ENCODE assay signal across 9 mouse cellular contexts in the genomic region with DNA sequence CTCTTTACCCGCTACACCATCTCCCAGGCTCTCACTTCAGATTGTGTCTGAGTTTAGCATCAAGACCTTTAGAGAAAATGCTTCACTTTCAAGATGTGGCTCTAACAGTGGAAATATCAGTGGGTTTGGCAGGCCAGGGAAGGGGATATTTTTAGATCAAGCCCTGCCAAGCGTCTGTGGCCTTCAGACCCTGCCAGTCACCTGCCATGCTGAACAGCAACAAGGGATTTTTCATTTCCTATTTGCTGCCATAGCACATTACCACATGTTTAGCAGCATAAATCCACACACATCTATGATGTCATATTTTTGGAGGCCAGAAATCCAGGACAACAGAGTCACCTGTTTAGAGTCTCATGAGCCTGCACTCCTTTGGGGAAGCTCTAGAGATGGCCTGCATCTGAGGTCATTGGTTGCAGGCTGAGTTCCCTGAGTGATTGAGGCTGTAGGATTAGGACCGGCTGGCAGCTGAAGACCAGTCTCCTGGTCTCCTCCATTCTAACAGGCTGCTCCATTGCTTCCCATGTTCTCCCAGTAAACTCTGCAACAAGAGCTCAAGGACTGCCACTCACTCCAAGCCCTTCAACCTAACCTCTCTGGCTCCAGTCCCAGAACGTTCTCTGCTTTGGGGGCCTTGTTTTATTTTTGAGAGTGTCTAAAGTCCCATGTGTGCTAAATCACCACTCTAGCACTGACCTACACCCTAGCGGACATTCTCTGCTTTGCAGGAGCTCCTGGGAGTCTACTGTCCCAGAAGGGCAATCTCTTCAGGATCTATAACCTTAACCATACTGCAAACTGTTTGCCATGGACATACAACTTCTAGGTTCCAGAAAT. TPM values are rescaled to one million over a fixed set of nuclear protein-coding genes. Genes with fewer than 3 reads are reported as not detected.
A peak's percentile ranks its signal among the peaks of the same experiment; 100 is the strongest.
DNase-seq lines count a peak whose midpoint lies in the region; ATAC-seq and TF ChIP-seq lines count a peak whose summit lies in the region.
"Had no signal": no experiment of that assay in that cellular context is flagged by ENCODE, and none has a peak within 500 bp of the region (broad histone marks: within the 10 kb centered on the region; RNA-seq: fewer than 3 reads in every experiment).

No protein-coding gene starts in this region.

- H3K9ac ChIP-seq in liver, embryonic 14.5 days (replicated peaks): no peak overlapping the region
- H3K9ac ChIP-seq in liver, embryonic 12.5 days: no peak overlapping the region
- no peak overlapping the region for H3K9ac ChIP-seq in heart, postnatal 0 days (replicated peaks; ENCODE audit: low read depth, low read length)

- no peak overlapping the region for H3K4me2 ChIP-seq in liver, embryonic 14.5 days (ENCODE audit: low read depth)
- H3K4me2 ChIP-seq in liver, embryonic 12.5 days: no peak overlapping the region
- H3K4me2 ChIP-seq in heart, postnatal 0 days (ENCODE audit: low read depth, low read length): no peak overlapping the region

- H3K9me3 ChIP-seq in liver, embryonic 14.5 days (ENCODE audit: control insufficient read depth, low read length): no peaks in the 10 kb centered on the region
- no peaks in the 10 kb centered on the region for H3K9me3 ChIP-seq in liver, embryonic 12.5 days (replicated peaks)
- H3K9me3 ChIP-seq in heart, postnatal 0 days (replicated peaks; ENCODE audit: control insufficient read depth, low read length): no peaks in the 10 kb centered on the region

- TF ChIP-seq EP300 in liver, embryonic 14.5 days (IDR thresholded peaks at IDR 0.05; ENCODE audit: low read depth): no peak
- TF ChIP-seq EP300 in heart, postnatal 0 days (IDR thresholded peaks at IDR 0.05; ENCODE audit: low read depth): no peak

- WGBS in liver, embryonic 14.5 days (ENCODE audit: insufficient replicate concordance): 56% methylated on average over 5 of the region's 5 CpGs
- 61% methylated on average over 5 of the region's 5 CpGs for WGBS in liver, embryonic 12.5 days (ENCODE audit: insufficient replicate concordance)
- WGBS in heart, postnatal 0 days: 33% methylated on average over 5 of the region's 5 CpGs

- DNase-seq in liver, embryonic 14.5 days (ENCODE audit: low read depth in 3 of 3, low spot score in 3 of 3): no peak
- peak; percentile 60 for DNase-seq in adrenal gland, postnatal 14 days
- peak; percentile 85 for DNase-seq in heart, postnatal 0 days (ENCODE audit: low spot score)
- peak; percentile 43 for DNase-seq in lung, postnatal 36 days
- no peak for DNase-seq in right cerebral cortex, postnatal 36 days (ENCODE audit: low spot score in 2 of 2)
- DNase-seq in left cerebral cortex, postnatal 36 days (ENCODE audit: low spot score in 2 of 2): no peak
- DNase-seq in right cerebral cortex, postnatal 4 days: no peak
- DNase-seq: thymus, adult 2 months had no signal

- no peak overlapping the region for H3K27ac ChIP-seq in liver, embryonic 14.5 days
- no peak overlapping the region for H3K27ac ChIP-seq in liver, embryonic 12.5 days
- peak overlapping the region; percentile 88 for H3K27ac ChIP-seq in heart, postnatal 0 days (ENCODE audit: low read depth)

- peak; percentile 15; the same call in 1 of the 2 replicates for TF ChIP-seq CTCF in liver, embryonic 14.5 days (IDR thresholded peaks at IDR 0.05; ENCODE audit: low read depth)
- TF ChIP-seq CTCF in heart, postnatal 0 days (IDR thresholded peaks at IDR 0.05; ENCODE audit: low read depth): peak; percentile 59

- H3K27me3 ChIP-seq in liver, embryonic 14.5 days (ENCODE audit: control insufficient read depth, insufficient read depth, low read length): no peaks in the 10 kb centered on the region
- H3K27me3 ChIP-seq in liver, embryonic 12.5 days (replicated peaks): no peaks in the 10 kb centered on the region
- no peaks in the 10 kb centered on the region for H3K27me3 ChIP-seq in heart, postnatal 0 days (ENCODE audit: control insufficient read depth, insufficient read depth, low read length)

- peaks cover 0 to 3% of the 10 kb centered on the region in 2 experiments; a peak in 2 of 4 replicates for H3K4me1 ChIP-seq in liver, embryonic 14.5 days (replicated peaks; ENCODE audit: control insufficient read depth in 2 of 2, insufficient read depth in 2 of 2, low read length in 1 of 2)
- no peaks in the 10 kb centered on the region for H3K4me1 ChIP-seq in liver, embryonic 12.5 days
- H3K4me1 ChIP-seq in heart, postnatal 0 days (ENCODE audit: control insufficient read depth, insufficient read depth): peaks cover 9% of the 10 kb centered on the region

- H3K36me3 ChIP-seq in liver, embryonic 14.5 days (replicated peaks; ENCODE audit: control insufficient read depth, insufficient read depth, low read depth): no peaks in the 10 kb centered on the region
- H3K36me3 ChIP-seq in liver, embryonic 12.5 days: no peaks in the 10 kb centered on the region
- no peaks in the 10 kb centered on the region for H3K36me3 ChIP-seq in heart, postnatal 0 days (replicated peaks; ENCODE audit: control insufficient read depth, insufficient read depth, low read length)

- no peak for ATAC-seq in liver, embryonic 14.5 days (ENCODE audit: insufficient read depth)
- no peak for ATAC-seq in liver, embryonic 12.5 days
- ATAC-seq in heart, postnatal 0 days (ENCODE audit: insufficient read depth, low read depth): peak; percentile 92

- no peak overlapping the region for H3K4me3 ChIP-seq in liver, embryonic 14.5 days (ENCODE audit: insufficient read depth in 1 of 2, low read depth in 2 of 2, low read length in 2 of 2)
- H3K4me3 ChIP-seq in liver, embryonic 12.5 days: no peak overlapping the region
- H3K4me3 ChIP-seq in heart, postnatal 0 days (ENCODE audit: low read depth, low read length): no peak overlapping the region

- intact Hi-C loops in left cerebral cortex, postnatal 36 days (cut with DNase I): no loop called here

RNA-seq across cellular contexts. Expression of a gene that starts 39.9 kb away (rescaled TPM):
- polyA plus RNA-seq in liver, embryonic 14.5 days (2012; rRNA removed): 1.1 TPM in 2 replicates
- polyA plus RNA-seq in liver, embryonic 14.5 days (2014; fragmentation: Nextera tagmentation; extraction: Ambion mirVana): 2.9 and 3.3 TPM in 2 replicates
- 5.5 and 5.7 TPM in 2 replicates for polyA plus RNA-seq in liver, embryonic 12.5 days (2016; fragmentation: Nextera tagmentation; extraction: Ambion mirVana)
- total RNA-seq in adrenal gland, postnatal 14 days (2021): 32.3 and 34.5 TPM in 2 replicates
- 11.9 and 17.2 TPM in 2 replicates for total RNA-seq in heart, postnatal 0 days (2014; rRNA removed; ENCODE audit: low replicate concordance)
- polyA plus RNA-seq in heart, postnatal 0 days (2015; fragmentation: Nextera tagmentation; extraction: Ambion mirVana): 11.7 and 12.6 TPM in 2 replicates
- total RNA-seq in left cerebral cortex, postnatal 36 days (2021): 100 to 1,000 TPM; 168 to 208 TPM

Comparison
In these comparisons a context has a peak if more than half of its experiments do, and no peak if none do; other contexts are left out.
1. DNase-seq: peak in adrenal gland, postnatal 14 days (single experiment), heart, postnatal 0 days (single experiment) and lung, postnatal 36 days (single experiment); none in liver, embryonic 14.5 days (0 of 3), right cerebral cortex, postnatal 36 days (0 of 2), left cerebral cortex, postnatal 36 days (0 of 2) and right cerebral cortex, postnatal 4 days (single experiment).